Mouse (Mus musculus): ENCODE results near the gene Slc9a3. TPM values are rescaled to one million over a fixed set of nuclear protein-coding genes. Genes with fewer than 3 reads are reported as not detected.

Slc9a3 gene
- polyA plus RNA-seq, 1 experiment from 2014 or later: 0.03 TPM

GRCm38 (mm10) chr13:74169446-74170164 lies 48.3 kb downstream of the Slc9a3 start:
- 89% methylated on average over 10 of the region's 10 CpGs for WGBS
- H3K27me3 ChIP-seq (ENCODE audit: control insufficient read depth, insufficient read depth, low read length): no peaks in the 10 kb centered on the region
- ATAC-seq (ENCODE audit: low FRiP score) (no peak), DNase-seq (ENCODE audit: low spot score, missing footprints) (no peak)
- H3K4me1 ChIP-seq (ENCODE audit: control insufficient read depth, insufficient read depth, low read length): no peaks in the 10 kb centered on the region
- H3K9me3 ChIP-seq (ENCODE audit: control insufficient read depth, low read length): no peaks in the 10 kb centered on the region
- H3K4me2 ChIP-seq: no peak overlapping the region
- no peak overlapping the region for H3K27ac ChIP-seq (ENCODE audit: low read depth, low read length)
- peaks cover 9% of the 10 kb centered on the region; the same call in 1 of the 2 replicates for H3K36me3 ChIP-seq (ENCODE audit: control insufficient read depth, insufficient read depth, low read length)
- H3K9ac ChIP-seq (ENCODE audit: low read length): no peak overlapping the region
- no peak overlapping the region for H3K4me3 ChIP-seq (ENCODE audit: low read depth, low read length)

GRCm38 (mm10) chr13:74172036-74172435 lies 50.8 kb downstream of the Slc9a3 start:
- Histone ChIP-seq H3K9ac (ENCODE audit: low read length) (no peak overlapping the region), H3K4me1 (ENCODE audit: control insufficient read depth, insufficient read depth, low read length) (no peaks in the 10 kb centered on the region), H3K27ac (ENCODE audit: low read depth, low read length) (no peak overlapping the region), H3K27me3 (ENCODE audit: control insufficient read depth, insufficient read depth, low read length) (no peaks in the 10 kb centered on the region), H3K9me3 (ENCODE audit: control insufficient read depth, low read length) (no peaks in the 10 kb centered on the region), H3K4me2 (no peak overlapping the region), H3K36me3 (ENCODE audit: control insufficient read depth, insufficient read depth, low read length) (peaks cover 9% of the 10 kb centered on the region; the same call in 1 of the 2 replicates), H3K4me3 (ENCODE audit: low read depth, low read length) (no peak overlapping the region)
- ATAC-seq (ENCODE audit: low FRiP score) (no peak), DNase-seq (ENCODE audit: low spot score, missing footprints) (no peak)
- 91% methylated on average over 5 of the region's 5 CpGs for WGBS

GRCm38 (mm10) chr13:74183011-74183695 lies 61.9 kb downstream of the Slc9a3 start:
- no peak overlapping the region for H3K4me2 ChIP-seq
- H3K27ac ChIP-seq (ENCODE audit: low read depth, low read length): no peak overlapping the region
- no peaks in the 10 kb centered on the region for H3K9me3 ChIP-seq (ENCODE audit: control insufficient read depth, low read length)
- H3K27me3 ChIP-seq (ENCODE audit: control insufficient read depth, insufficient read depth, low read length): no peaks in the 10 kb centered on the region
- H3K4me3 ChIP-seq (ENCODE audit: low read depth, low read length): no peak overlapping the region
- 89% methylated on average over 5 of the region's 5 CpGs for WGBS
- H3K36me3 ChIP-seq (ENCODE audit: control insufficient read depth, insufficient read depth, low read length): peaks cover 6% of the 10 kb centered on the region; the same call in 1 of the 2 replicates
- H3K4me1 ChIP-seq (ENCODE audit: control insufficient read depth, insufficient read depth, low read length): no peaks in the 10 kb centered on the region
- ATAC-seq (ENCODE audit: low FRiP score): no peak
- no peak overlapping the region for H3K9ac ChIP-seq (ENCODE audit: low read length)
- DNase-seq (ENCODE audit: low spot score, missing footprints): no peak

GRCm38 (mm10) chr13:74192613-74193012 lies 71.4 kb downstream of the Slc9a3 start:
- Histone ChIP-seq H3K36me3 (ENCODE audit: control insufficient read depth, insufficient read depth, low read length) (peaks cover 8% of the 10 kb centered on the region; the same call in 1 of the 2 replicates), H3K27me3 (ENCODE audit: control insufficient read depth, insufficient read depth, low read length) (no peaks in the 10 kb centered on the region), H3K4me1 (ENCODE audit: control insufficient read depth, insufficient read depth, low read length) (no peaks in the 10 kb centered on the region), H3K4me2 (no peak overlapping the region), H3K9me3 (ENCODE audit: control insufficient read depth, low read length) (no peaks in the 10 kb centered on the region), H3K27ac (ENCODE audit: low read depth, low read length) (no peak overlapping the region), H3K9ac (ENCODE audit: low read length) (no peak overlapping the region), H3K4me3 (ENCODE audit: low read depth, low read length) (no peak overlapping the region)
- no peak for ATAC-seq (ENCODE audit: low FRiP score)
- WGBS: 86% methylated on average over 6 of the region's 6 CpGs
- DNase-seq (ENCODE audit: low spot score, missing footprints): no peak

- H3K9me3 ChIP-seq (ENCODE audit: control insufficient read depth, low read length): no peaks in the 10 kb centered on the region
- H3K4me1 ChIP-seq (ENCODE audit: control insufficient read depth, insufficient read depth, low read length): no peaks in the 10 kb centered on the region
- 78% methylated on average over 3 of the region's 3 CpGs for WGBS
- no peak overlapping the region for H3K9ac ChIP-seq (ENCODE audit: low read length)
- H3K36me3 ChIP-seq (ENCODE audit: control insufficient read depth, insufficient read depth, low read length): peaks cover 14% of the 10 kb centered on the region; the same call in 1 of the 2 replicates
- no peak overlapping the region for H3K4me3 ChIP-seq (ENCODE audit: low read depth, low read length)
- H3K27me3 ChIP-seq (ENCODE audit: control insufficient read depth, insufficient read depth, low read length): no peaks in the 10 kb centered on the region
- ATAC-seq (ENCODE audit: low FRiP score) (no peak), DNase-seq (ENCODE audit: low spot score, missing footprints) (no peak)
- H3K4me2 ChIP-seq: no peak overlapping the region
- H3K27ac ChIP-seq (ENCODE audit: low read depth, low read length): no peak overlapping the region
Observed at GRCm38 (mm10) chr13:74196451-74196850, 75.2 kb downstream of the Slc9a3 start.

- peak; percentile 99 for DNase-seq (ENCODE audit: low spot score, missing footprints)
- Histone ChIP-seq H3K9ac (ENCODE audit: low read length) (peak within 1 kb of the TSS; percentile 84), H3K27me3 (ENCODE audit: control insufficient read depth, insufficient read depth, low read length) (no peaks in the 10 kb centered on the region), H3K9me3 (ENCODE audit: control insufficient read depth, low read length) (no peaks in the 10 kb centered on the region), H3K4me1 (ENCODE audit: control insufficient read depth, insufficient read depth, low read length) (peaks cover 7% of the 10 kb centered on the region), H3K4me2 (peak within 1 kb of the TSS; percentile 88), H3K4me3 (ENCODE audit: low read depth, low read length) (peak within 1 kb of the TSS; percentile 81), H3K27ac (ENCODE audit: low read depth, low read length) (peak within 1 kb of the TSS; percentile 68; the same call in 1 of the 2 replicates), H3K36me3 (ENCODE audit: control insufficient read depth, insufficient read depth, low read length) (0 out of 2 replicates have a peak, but pooled peaks cover 4% of the 10 kb centered on the region)
- ATAC-seq (ENCODE audit: low FRiP score): peak; percentile 98
- WGBS: under 1% methylated on average over 39 of the region's 39 CpGs
Observed at GRCm38 (mm10) chr13:74208317-74208985, 87.2 kb downstream of the Slc9a3 start, which contains the start of gene Exoc3. Gene Exoc3, minus strand, starts transcription at chr13:74208732.

- H3K4me1 ChIP-seq (ENCODE audit: control insufficient read depth, insufficient read depth, low read length): peaks cover 7% of the 10 kb centered on the region
- ATAC-seq (ENCODE audit: low FRiP score): no peak
- H3K4me2 ChIP-seq: peak overlapping the region; percentile 88
- WGBS: 17% methylated on average over 12 of the region's 12 CpGs
- no peak for DNase-seq (ENCODE audit: low spot score, missing footprints)
- no peaks in the 10 kb centered on the region for H3K27me3 ChIP-seq (ENCODE audit: control insufficient read depth, insufficient read depth, low read length)
- peak overlapping the region; percentile 68; the same call in 1 of the 2 replicates for H3K27ac ChIP-seq (ENCODE audit: low read depth, low read length)
- H3K4me3 ChIP-seq (ENCODE audit: low read depth, low read length): peak overlapping the region; percentile 81
- H3K36me3 ChIP-seq (ENCODE audit: control insufficient read depth, insufficient read depth, low read length): 0 out of 2 replicates have a peak, but pooled peaks cover 3% of the 10 kb centered on the region
- no peaks in the 10 kb centered on the region for H3K9me3 ChIP-seq (ENCODE audit: control insufficient read depth, low read length)
- peak overlapping the region; percentile 84 for H3K9ac ChIP-seq (ENCODE audit: low read length)
Observed at GRCm38 (mm10) chr13:74208986-74209345, 87.7 kb downstream of the Slc9a3 start.

GRCm38 (mm10) chr13:74218441-74218840 lies 97.2 kb downstream of the Slc9a3 start:
- H3K27ac ChIP-seq (ENCODE audit: low read depth, low read length): no peak overlapping the region

More at GRCm38 (mm10) chr13:74218441-74218840, 97.2 kb downstream of the Slc9a3 start:
- Histone ChIP-seq H3K9ac (ENCODE audit: low read length) (no peak overlapping the region), H3K9me3 (ENCODE audit: control insufficient read depth, low read length) (no peaks in the 10 kb centered on the region), H3K4me1 (ENCODE audit: control insufficient read depth, insufficient read depth, low read length) (no peaks in the 10 kb centered on the region), H3K4me2 (no peak overlapping the region), H3K4me3 (ENCODE audit: low read depth, low read length) (no peak overlapping the region), H3K27me3 (ENCODE audit: control insufficient read depth, insufficient read depth, low read length) (no peaks in the 10 kb centered on the region), H3K36me3 (ENCODE audit: control insufficient read depth, insufficient read depth, low read length) (no peaks in the 10 kb centered on the region)
- WGBS: 80% methylated on average over 3 of the region's 3 CpGs
- DNase-seq (ENCODE audit: low spot score, missing footprints) (no peak), ATAC-seq (ENCODE audit: low FRiP score) (no peak)
